Mouse (Mus musculus): ENCODE measurements around the gene Prpf38b. TPM values are rescaled to one million over a fixed set of nuclear protein-coding genes. Genes with fewer than 3 reads are reported as not detected.
"Not testable (repeated sequence)": the region's sequence is repeated elsewhere in the genome, so short reads cannot be mapped to it uniquely, and the experiment has no call there.

Gene Prpf38b
- polyA plus RNA-seq, 1 experiment from 2014 or later: 78.5 TPM

DNA sequence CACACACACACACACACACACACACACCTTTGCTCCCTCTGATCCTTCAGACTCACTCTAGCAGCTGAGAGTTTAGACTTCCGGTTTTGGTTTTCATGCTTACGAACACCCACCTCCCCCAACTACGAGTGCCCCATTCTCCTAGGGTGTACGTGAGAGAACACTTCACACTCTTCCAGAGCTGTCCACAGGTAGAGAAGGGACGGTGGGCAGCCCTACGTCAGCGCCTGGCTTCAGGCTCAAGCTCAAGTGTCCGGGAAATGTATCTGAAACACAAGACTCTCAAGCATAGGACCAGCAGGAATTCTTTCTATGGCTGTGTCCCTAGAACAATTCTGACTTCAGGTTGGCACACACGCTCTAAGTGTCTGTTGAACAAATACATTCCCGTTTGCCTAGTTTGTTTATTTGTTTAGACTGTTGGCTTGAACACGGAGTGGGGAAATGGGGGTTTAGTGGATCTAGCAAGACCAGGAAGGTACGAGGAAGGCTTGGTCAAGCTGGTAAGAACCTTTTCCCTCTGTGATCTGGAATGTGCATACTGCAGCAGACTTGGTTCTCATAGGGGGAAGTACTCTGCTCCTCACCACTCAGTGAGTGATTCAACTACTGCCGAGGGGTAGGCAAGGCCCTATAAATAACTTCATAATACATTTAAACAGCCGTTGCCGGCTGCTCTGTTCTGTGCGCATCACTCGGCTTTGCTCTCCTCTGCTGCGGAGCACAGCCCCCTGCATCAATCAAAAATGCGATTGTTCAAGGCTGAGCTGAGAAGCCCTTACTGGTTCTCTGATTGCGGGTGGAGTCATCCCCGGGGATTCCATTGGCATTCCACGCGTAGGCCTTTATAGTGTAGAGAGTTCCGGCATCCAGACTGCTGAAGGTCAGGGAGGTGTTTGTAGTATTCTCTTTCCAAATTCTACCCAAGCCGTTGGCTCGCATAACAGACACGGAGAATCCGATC is 30.7 kb downstream of the Prpf38b start:
- H3K9ac ChIP-seq: no peak overlapping the region
- no peaks in the 10 kb centered on the region for H3K9me3 ChIP-seq (replicated peaks)
- H3K4me1 ChIP-seq: peaks cover 19% of the 10 kb centered on the region
- 55% methylated on average over 28 of the region's 28 CpGs for WGBS
- no peak overlapping the region for H3K4me2 ChIP-seq (replicated peaks)
- H3K27me3 ChIP-seq: no peaks in the 10 kb centered on the region
- H3K4me3 ChIP-seq (replicated peaks): no peak overlapping the region
- H3K27ac ChIP-seq (replicated peaks): peak overlapping the region; percentile 59
- H3K36me3 ChIP-seq: no peaks in the 10 kb centered on the region
- peak; percentile 73; the same call in 1 of the 2 replicates for ATAC-seq (ENCODE audit: insufficient number of reproducible peaks, low FRiP score, low TSS enrichment, low read depth)

DNA sequence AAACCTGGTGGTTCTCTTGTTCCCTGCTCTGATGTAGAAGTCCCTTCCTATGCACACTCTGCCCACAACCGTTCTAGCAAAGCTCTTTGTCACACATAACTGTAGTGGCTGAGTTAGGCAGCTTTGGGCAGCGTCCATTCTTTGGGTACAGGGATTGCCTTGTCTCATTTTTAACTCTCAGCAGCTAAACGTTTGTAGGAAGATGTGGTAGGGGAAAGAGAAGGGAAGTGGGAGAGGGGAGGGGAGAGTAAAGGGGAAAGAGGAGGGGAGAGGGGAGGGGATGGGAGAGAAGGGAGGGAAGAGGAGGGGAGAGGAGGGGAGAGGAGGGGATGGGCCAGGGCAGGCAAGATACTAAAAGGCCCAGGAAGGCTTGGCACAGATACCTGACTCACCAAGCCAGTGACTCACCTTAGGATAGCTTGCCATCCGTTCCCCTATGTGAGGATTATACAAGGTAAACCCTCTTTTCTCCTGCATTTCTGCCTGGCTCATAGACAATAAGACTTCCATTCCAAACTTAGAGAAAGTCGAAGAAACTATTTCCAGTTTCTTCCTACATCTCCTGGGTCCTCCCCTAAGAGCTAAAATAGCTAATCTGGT is 31.6 kb downstream of the Prpf38b start:
- Histone ChIP-seq H3K27me3 (no peaks in the 10 kb centered on the region), H3K4me1 (peaks cover 19% of the 10 kb centered on the region), H3K9me3 (replicated peaks) (no peaks in the 10 kb centered on the region), H3K9ac (no peak overlapping the region), H3K27ac (replicated peaks) (0 out of 2 replicates have a peak overlapping the region, but pooled peaks have one; percentile 3), H3K4me3 (replicated peaks) (no peak overlapping the region), H3K36me3 (no peaks in the 10 kb centered on the region), H3K4me2 (replicated peaks) (no peak overlapping the region)
- WGBS: 52% methylated on average over 5 of the region's 5 CpGs
- no peak for ATAC-seq (ENCODE audit: insufficient number of reproducible peaks, low FRiP score, low TSS enrichment, low read depth)

DNA sequence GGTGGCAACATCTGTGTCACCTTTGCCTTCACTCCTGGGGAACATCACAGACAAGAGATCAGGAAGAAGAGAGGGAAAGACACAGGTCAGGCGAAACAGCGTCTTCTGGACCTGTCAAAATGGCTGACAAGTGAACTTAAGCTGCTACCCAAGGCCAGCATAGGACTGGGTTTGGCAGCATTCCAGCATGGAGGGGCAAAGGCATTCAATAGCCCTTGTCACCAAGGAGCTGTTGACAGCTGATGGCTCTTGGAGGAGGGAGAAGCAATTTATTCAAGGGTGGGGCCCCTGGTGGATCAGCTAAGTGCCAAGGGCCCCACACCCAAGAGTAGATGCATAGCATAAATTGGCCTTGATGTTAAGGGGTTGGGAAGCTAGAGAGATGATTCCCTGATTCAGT is 32.4 kb downstream of the Prpf38b start:
- Histone ChIP-seq H3K36me3 (no peaks in the 10 kb centered on the region), H3K27me3 (no peaks in the 10 kb centered on the region), H3K9ac (no peak overlapping the region), H3K9me3 (replicated peaks) (no peaks in the 10 kb centered on the region), H3K27ac (replicated peaks) (no peak overlapping the region), H3K4me3 (replicated peaks) (no peak overlapping the region), H3K4me1 (peaks cover 19% of the 10 kb centered on the region), H3K4me2 (replicated peaks) (no peak overlapping the region)
- no peak for ATAC-seq (ENCODE audit: insufficient number of reproducible peaks, low FRiP score, low TSS enrichment, low read depth)
- 67% methylated on average over 2 of the region's 2 CpGs for WGBS

DNA sequence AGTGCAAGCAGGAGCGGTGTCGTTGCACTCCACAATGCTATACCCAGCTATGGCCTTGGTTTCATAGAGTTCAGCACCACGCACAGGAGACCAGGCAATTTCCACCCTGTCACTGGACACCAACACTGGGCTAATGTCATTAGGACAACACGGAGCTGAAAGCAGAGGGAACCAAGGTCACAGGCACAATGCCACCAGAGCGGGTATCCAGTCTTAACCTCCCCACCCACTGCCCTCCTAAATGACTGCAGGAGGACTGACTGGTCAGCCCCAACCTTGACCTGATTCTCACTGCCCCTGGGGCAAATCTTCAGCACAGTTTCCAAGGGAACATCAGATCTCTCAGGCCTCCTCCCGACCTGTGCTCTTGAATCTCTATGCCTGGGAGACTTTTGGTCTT is 40.9 kb downstream of the Prpf38b start:
- WGBS: 72% methylated on average over 6 of the region's 6 CpGs
- H3K27me3 ChIP-seq: no peaks in the 10 kb centered on the region
- no peaks in the 10 kb centered on the region for H3K36me3 ChIP-seq
- no peak overlapping the region for H3K4me2 ChIP-seq (replicated peaks)
- H3K9me3 ChIP-seq (replicated peaks): no peaks in the 10 kb centered on the region
- H3K9ac ChIP-seq: no peak overlapping the region
- H3K27ac ChIP-seq (replicated peaks): no peak overlapping the region
- no peaks in the 10 kb centered on the region for H3K4me1 ChIP-seq
- ATAC-seq (ENCODE audit: insufficient number of reproducible peaks, low FRiP score, low TSS enrichment, low read depth): no peak
- H3K4me3 ChIP-seq (replicated peaks): no peak overlapping the region

DNA sequence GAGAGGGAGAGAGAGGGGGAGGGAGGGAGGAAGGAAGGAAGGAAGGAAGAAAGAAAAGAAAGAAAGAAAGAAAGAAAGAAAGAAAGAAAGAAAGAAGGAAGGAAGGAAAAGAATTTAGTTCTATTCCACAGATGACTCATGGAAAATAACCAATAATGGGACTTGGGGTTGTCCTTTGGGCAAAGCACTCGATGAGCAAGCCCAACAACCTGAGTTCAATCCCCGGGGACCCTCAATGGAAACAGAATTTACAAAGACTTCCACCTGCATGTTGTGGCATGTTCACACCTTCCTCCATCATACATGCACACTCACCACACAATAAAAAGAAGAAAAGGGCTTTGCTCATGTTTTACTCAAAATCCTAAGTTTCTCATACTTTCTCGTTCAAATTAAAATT is 44.1 kb downstream of the Prpf38b start:
- Histone ChIP-seq H3K4me3 (replicated peaks) (no peak overlapping the region), H3K36me3 (no peaks in the 10 kb centered on the region), H3K4me2 (replicated peaks) (no peak overlapping the region), H3K9me3 (replicated peaks) (no peaks in the 10 kb centered on the region), H3K9ac (no peak overlapping the region), H3K27me3 (no peaks in the 10 kb centered on the region), H3K27ac (replicated peaks) (no peak overlapping the region), H3K4me1 (no peaks in the 10 kb centered on the region)
- no peak for ATAC-seq (ENCODE audit: insufficient number of reproducible peaks, low FRiP score, low TSS enrichment, low read depth)
- WGBS: 86% methylated on average over 3 of the region's 3 CpGs

DNA sequence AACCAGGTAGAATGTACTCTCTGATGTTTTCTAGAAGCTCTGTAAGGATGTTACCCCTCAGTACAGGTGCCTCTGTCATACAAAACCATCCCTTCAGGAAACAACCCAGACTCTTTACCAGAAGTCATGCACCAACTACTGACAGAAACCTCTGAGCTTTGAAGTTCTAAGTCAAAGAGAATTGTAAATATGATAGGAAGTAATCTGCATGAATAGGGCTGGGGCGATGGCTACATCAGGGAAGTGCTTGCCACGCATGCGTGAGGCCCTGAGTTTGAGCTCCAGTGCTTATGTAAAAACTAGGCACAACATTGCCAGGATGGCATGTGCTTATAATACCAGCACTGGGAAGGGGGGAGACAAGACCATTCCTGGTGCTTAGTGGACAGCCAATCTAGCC is 45.9 kb downstream of the Prpf38b start:
- WGBS: 92% methylated on average over 3 of the region's 3 CpGs
- H3K36me3 ChIP-seq: no peaks in the 10 kb centered on the region
- H3K27ac ChIP-seq (replicated peaks): no peak overlapping the region
- no peaks in the 10 kb centered on the region for H3K4me1 ChIP-seq
- no peak overlapping the region for H3K9ac ChIP-seq
- H3K27me3 ChIP-seq: no peaks in the 10 kb centered on the region
- H3K4me3 ChIP-seq (replicated peaks): no peak overlapping the region
- H3K4me2 ChIP-seq (replicated peaks): no peak overlapping the region
- no peaks in the 10 kb centered on the region for H3K9me3 ChIP-seq (replicated peaks)
- no peak for ATAC-seq (ENCODE audit: insufficient number of reproducible peaks, low FRiP score, low TSS enrichment, low read depth)

DNA sequence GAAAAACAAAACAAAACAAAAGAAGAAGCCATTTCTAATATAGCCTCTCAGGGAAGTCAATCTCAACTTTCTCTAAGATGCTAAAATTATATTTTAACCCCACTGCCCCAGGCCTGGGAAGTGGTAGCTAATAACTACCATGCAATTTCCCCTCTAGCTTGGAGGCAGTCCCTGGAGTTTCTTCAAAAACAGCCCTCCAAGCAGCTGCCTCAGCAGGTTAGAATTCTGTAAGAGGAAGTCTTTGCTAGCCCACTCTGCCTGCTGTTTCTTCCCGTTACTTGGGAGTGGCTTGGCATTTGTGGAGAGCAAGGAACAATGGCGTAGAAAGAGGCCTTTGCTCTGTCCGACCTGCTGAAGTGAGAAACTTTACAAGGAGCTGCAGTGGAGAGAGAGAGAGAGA is 46.4 kb downstream of the Prpf38b start:
- Histone ChIP-seq H3K9ac (no peak overlapping the region), H3K4me1 (no peaks in the 10 kb centered on the region), H3K27ac (replicated peaks) (no peak overlapping the region), H3K27me3 (no peaks in the 10 kb centered on the region), H3K4me2 (replicated peaks) (no peak overlapping the region), H3K9me3 (replicated peaks) (no peaks in the 10 kb centered on the region), H3K4me3 (replicated peaks) (no peak overlapping the region), H3K36me3 (no peaks in the 10 kb centered on the region)
- no peak for ATAC-seq (ENCODE audit: insufficient number of reproducible peaks, low FRiP score, low TSS enrichment, low read depth)
- WGBS: 35% methylated on average over 3 of the region's 3 CpGs

DNA sequence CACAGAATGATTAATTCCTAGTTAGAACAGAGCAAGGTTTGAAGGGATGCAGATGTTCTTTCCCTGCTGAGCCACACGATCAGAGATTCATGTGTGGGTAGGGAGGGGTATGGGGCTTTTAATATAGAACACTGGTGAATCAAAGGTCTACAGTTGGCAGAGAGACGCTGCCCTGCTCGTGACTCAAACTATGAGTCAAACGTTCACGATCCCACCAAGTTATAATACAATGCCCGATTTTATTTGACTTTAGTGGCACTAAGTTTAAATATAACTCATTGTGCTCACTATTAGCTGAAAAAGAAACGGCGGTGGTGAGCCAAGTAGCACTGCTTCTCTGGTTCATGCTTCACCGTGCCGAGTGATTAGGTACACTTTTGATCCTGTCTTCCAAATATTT is 48.4 kb downstream of the Prpf38b start:
- Histone ChIP-seq H3K9ac (no peak overlapping the region), H3K27ac (replicated peaks) (no peak overlapping the region), H3K9me3 (replicated peaks) (no peaks in the 10 kb centered on the region), H3K4me2 (replicated peaks) (no peak overlapping the region), H3K36me3 (no peaks in the 10 kb centered on the region), H3K4me3 (replicated peaks) (no peak overlapping the region), H3K27me3 (no peaks in the 10 kb centered on the region), H3K4me1 (peaks cover 17% of the 10 kb centered on the region)
- ATAC-seq (ENCODE audit: insufficient number of reproducible peaks, low FRiP score, low TSS enrichment, low read depth): no peak
- WGBS: 59% methylated on average over 10 of the region's 10 CpGs

DNA sequence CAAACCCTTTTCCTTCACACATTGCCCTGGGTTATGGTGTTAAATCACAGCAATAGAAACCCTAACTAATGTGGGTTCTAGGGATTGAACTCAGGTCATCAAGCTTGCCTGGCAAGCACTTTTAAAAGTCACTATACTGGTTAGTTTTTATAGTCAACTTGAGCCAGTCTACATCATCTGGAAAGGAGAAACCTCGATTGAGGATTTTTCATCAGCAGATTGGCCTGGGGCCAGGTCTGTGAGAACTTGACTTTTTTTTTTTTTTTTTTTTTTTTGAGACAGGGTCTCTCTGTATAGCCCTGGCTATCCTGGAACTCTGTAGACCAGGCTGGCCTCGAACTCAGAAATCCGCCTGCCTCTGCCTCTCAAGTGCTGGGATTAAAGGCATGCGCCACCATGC is 49.2 kb downstream of the Prpf38b start:
- not testable (repeated sequence) for H3K27me3 ChIP-seq; H3K4me3 ChIP-seq (replicated peaks); H3K27ac ChIP-seq (replicated peaks); H3K36me3 ChIP-seq; H3K4me2 ChIP-seq (replicated peaks); H3K9me3 ChIP-seq (replicated peaks); H3K9ac ChIP-seq; ATAC-seq (ENCODE audit: insufficient number of reproducible peaks, low FRiP score, low TSS enrichment, low read depth)
- H3K4me1 ChIP-seq: peaks cover 22% of the 10 kb centered on the region
- 73% methylated on average over 4 of the region's 4 CpGs for WGBS

DNA sequence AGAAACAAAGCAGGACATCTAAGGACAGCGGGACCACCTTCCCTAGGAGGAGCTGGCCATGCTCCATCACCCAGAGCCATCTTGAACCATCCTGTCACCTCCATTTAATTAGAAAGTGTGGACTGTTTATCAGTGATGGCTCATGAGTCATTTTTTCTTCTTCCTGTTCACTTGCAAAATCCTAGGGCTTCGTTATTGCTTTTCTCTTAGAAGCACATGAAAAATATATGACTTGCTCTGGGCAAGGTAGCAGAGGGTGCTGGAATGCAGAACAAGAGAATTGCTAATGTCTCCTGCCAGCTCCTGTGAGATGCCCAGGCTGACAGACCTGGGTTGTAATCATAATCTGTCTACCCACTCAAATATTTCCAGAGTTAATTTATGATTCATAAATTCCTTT is 50.7 kb downstream of the Prpf38b start:
- no peak overlapping the region for H3K4me3 ChIP-seq (replicated peaks)
- H3K4me1 ChIP-seq: peaks cover 35% of the 10 kb centered on the region
- no peak overlapping the region for H3K27ac ChIP-seq (replicated peaks)
- H3K36me3 ChIP-seq: no peaks in the 10 kb centered on the region
- WGBS: 72% methylated on average over 2 of the region's 2 CpGs
- ATAC-seq (ENCODE audit: insufficient number of reproducible peaks, low FRiP score, low TSS enrichment, low read depth): no peak
- no peaks in the 10 kb centered on the region for H3K9me3 ChIP-seq (replicated peaks)
- H3K27me3 ChIP-seq: no peaks in the 10 kb centered on the region
- H3K9ac ChIP-seq: no peak overlapping the region
- no peak overlapping the region for H3K4me2 ChIP-seq (replicated peaks)

DNA sequence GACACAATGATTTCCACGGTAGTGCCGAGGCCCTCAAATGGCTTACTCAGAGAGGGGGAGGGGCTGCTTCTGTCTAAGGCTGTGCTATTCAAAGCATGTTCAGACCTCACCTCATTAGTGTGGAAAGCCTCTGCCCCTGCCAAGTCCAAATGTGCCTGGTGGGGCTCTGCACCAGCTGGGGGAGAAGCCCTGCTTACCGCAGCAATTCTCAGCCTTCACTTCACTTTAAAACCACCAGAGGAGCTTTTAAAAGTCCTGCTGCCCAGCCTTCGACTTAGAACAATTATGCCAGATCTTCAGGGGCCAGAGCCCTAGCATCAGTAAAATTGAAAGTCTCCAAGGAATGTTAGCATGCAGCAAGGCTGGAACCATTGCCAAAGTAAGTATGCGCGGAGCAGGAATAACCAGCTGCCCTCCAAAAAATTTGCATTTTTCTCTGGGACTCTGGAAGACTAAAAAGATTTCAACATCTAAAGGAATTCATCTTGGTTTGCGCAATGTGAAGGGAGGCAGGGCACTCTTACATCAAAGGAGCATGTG is 53.2 kb downstream of the Prpf38b start:
- no peak overlapping the region for H3K9ac ChIP-seq
- ATAC-seq (ENCODE audit: insufficient number of reproducible peaks, low FRiP score, low TSS enrichment, low read depth): peak; percentile 83
- H3K9me3 ChIP-seq (replicated peaks): no peaks in the 10 kb centered on the region
- H3K27ac ChIP-seq (replicated peaks): peak overlapping the region; percentile 83
- H3K4me2 ChIP-seq (replicated peaks): peak overlapping the region; percentile 31
- WGBS: 7% methylated on average over 7 of the region's 7 CpGs
- H3K4me3 ChIP-seq (replicated peaks): 0 out of 2 replicates have a peak overlapping the region, but pooled peaks have one; percentile 9
- H3K36me3 ChIP-seq: no peaks in the 10 kb centered on the region
- H3K4me1 ChIP-seq: peaks cover 49% of the 10 kb centered on the region
- H3K27me3 ChIP-seq: no peaks in the 10 kb centered on the region
